ENCODE assay signal across 14 mouse cellular contexts in the genomic region with DNA sequence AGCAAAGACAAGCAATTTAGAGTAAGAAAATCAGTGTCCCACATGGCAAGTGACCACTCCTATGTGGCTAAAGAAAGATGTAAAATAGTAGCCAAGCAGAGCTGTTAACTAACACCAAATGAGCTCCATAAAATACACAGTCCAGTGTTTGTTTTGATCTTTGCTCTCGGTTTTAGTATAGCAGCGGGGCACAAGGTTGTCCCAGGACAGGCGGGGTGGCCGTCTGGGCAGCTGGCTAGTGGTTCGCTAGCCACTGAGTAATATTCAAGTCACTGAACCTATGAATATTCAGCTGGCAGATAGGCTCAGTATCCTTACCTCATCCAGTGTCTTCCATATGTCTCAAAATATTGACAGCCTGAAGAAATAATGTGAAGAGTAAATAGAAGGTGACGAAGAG.
"Had no signal": no experiment of that assay in that cellular context is flagged by ENCODE, and none has a peak within 500 bp of the region (broad histone marks: within the 10 kb centered on the region; RNA-seq: fewer than 3 reads in every experiment).

No protein-coding gene starts in this region.

- H3K27ac ChIP-seq: layer of hippocampus, adult 2 months; limb, embryonic 12.5 days; liver, embryonic 13.5 days; lung, embryonic 15.5 days; midbrain, embryonic 13.5 days; neural tube, embryonic 15.5 days had no signal

- H3K27me3 ChIP-seq: limb, embryonic 12.5 days; liver, embryonic 13.5 days; lung, embryonic 15.5 days; midbrain, embryonic 13.5 days; neural tube, embryonic 15.5 days had no signal

- H3K9me3 ChIP-seq: limb, embryonic 12.5 days; liver, embryonic 13.5 days; lung, embryonic 15.5 days; midbrain, embryonic 13.5 days; neural tube, embryonic 15.5 days had no signal

- ATAC-seq: liver, postnatal 0 days; midbrain, embryonic 13.5 days had no signal

- H3K36me3 ChIP-seq: limb, embryonic 12.5 days; liver, embryonic 13.5 days; lung, embryonic 15.5 days; midbrain, embryonic 13.5 days; neural tube, embryonic 15.5 days had no signal

- H3K4me2 ChIP-seq: limb, embryonic 12.5 days; liver, embryonic 13.5 days; lung, embryonic 15.5 days; midbrain, embryonic 13.5 days; neural tube, embryonic 15.5 days had no signal

- H3K4me1 ChIP-seq: limb, embryonic 12.5 days; liver, embryonic 13.5 days; lung, embryonic 15.5 days; midbrain, embryonic 13.5 days; neural tube, embryonic 15.5 days had no signal

- H3K9ac ChIP-seq: limb, embryonic 12.5 days; liver, embryonic 13.5 days; liver, postnatal 0 days; lung, embryonic 15.5 days; midbrain, embryonic 13.5 days; neural tube, embryonic 15.5 days had no signal

- DNase-seq: liver; liver, embryonic 13.5 days; liver, postnatal 0 days; lung, postnatal 14 days; right cerebral cortex, adult 18-20 months; right cerebral cortex, postnatal 25 days; thymus, adult 18-20 months; thymus, postnatal 14 days had no signal

- H3K4me3 ChIP-seq: layer of hippocampus, adult 2 months; limb, embryonic 12.5 days; liver, embryonic 13.5 days; lung, embryonic 15.5 days; midbrain, embryonic 13.5 days; myocyte; neural tube, embryonic 15.5 days had no signal
